Mouse (Mus musculus) yolk sac, embryonic 10.5 days (tissue): ENCODE data around the gene Slc13a2.
A peak's percentile ranks its signal among the peaks of the same experiment; 100 is the strongest.

Experiments used
- DNase-seq: peaks from one replicate; pipeline ENCODE4 v3.0.0-alpha.2; 2017; ENCODE audit warnings: low spot score

The Slc13a2 gene

DNA sequence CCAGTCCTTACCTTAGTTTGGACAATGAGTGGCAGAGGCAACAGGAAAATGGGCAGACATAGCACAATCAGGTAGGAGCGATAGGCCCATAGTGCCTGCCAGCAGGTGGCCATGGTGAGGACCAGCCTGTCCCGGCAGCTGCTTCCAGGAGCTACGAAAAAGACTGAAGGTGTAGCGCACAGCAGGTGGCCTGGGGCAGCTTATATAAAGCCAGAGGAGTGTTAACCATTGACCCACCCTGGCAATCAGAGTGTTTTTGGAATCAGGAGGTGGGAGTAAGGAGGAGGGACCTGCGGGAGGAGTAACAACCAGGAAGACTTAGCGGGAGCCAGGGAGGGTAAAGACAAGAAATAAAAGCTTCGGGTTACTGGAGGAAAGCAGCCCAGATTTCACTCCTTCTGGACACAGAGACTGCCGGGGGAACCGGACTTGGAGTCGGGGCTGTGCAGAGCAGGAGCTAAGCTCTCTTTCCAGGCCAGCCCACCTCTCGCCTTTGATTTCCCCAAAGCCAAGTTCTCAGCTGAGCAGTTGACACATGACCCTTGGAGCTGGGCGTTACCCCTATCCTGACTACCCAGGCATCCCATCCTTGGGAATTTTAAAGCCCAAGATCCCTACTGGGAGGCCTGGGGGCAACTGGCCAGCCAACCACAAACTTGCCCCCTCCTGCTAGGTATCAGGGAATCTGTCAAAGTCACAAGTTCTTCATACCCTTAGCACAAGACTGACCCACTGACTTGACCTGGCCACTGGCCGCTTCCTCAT, at the start of gene Slc13a2:
Gene Slc13a2 (minus strand): TSS at position 163 of the 765 bp plus-strand sequence.
- no peak for DNase-seq

- DNase-seq, result no peak
Observed at GRCm38 (mm10) chr11:78471326-78472103, 49.5 kb upstream of the Slc13a2 start.

DNA sequence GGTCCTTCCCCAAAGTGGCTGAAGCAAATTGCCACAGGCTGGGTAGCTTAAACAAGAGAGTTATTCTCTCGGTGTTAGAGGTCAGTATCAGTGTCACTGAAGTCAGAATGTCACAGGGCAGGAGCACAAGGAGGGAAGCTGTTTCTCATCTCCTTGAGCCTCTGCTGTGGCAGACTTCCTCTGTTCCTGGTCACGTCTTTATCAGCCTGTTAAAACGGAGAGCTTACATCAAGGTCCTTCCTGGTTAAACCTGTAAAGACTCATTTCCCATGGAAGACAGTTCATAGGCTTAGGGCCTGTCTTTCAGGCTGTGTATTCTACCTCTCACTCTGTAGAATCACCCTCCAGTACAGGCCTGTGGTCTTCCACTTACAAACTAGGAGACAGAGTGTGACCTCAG, 45.9 kb upstream of the Slc13a2 start:
- DNase-seq, result no peak

DNA sequence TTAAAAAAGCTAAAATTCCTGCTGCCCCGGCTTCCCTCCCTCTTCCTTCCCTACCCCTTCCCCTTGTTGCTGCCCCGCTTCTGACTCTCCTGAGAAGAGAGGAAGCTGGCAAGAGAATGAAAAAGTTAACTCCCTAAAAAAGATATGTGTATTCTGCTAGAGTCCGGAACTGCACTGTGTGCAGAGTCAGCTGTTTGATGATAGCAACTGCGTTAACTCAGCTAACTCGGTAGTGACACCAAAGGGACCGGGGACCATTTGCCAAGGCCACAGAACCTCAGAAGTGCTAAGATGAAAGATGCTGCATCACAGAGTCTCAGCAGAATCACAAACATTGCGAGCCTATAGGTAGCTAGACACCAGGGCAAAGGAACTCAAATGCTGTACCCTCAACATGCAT, 45.5 kb upstream of the Slc13a2 start:
- DNase-seq, result no peak

DNA sequence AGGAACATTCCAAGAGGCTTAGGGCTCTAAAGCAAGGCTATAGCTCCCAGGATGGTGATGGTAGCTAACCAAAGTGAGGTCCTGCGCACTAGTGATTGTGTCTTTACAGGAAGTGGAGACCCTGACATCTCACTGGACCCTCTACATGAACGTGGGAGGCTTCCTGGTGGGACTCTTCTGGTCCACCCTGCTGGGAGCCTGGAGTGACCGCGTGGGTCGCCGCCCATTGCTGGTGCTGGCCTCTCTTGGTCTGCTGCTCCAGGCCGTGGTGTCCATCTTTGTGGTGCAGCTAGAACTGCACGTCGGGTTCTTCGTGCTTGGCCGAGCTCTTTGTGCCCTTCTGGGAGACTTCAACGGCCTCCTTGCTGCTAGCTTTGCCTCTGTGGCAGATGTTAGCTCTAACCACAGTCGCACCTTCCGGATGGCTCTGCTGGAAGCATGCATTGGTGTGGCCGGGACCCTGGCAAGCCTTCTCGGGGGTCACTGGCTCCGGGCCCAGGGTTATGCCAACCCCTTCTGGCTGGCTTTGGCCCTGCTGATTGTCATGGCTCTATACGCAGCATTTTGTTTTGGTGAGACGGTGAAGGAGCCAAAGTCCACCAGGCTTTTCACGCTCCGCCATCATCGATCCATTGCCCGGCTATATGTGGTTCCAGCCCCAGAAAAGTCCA, 44.4 kb upstream of the Slc13a2 start:
- no peak for DNase-seq

DNA sequence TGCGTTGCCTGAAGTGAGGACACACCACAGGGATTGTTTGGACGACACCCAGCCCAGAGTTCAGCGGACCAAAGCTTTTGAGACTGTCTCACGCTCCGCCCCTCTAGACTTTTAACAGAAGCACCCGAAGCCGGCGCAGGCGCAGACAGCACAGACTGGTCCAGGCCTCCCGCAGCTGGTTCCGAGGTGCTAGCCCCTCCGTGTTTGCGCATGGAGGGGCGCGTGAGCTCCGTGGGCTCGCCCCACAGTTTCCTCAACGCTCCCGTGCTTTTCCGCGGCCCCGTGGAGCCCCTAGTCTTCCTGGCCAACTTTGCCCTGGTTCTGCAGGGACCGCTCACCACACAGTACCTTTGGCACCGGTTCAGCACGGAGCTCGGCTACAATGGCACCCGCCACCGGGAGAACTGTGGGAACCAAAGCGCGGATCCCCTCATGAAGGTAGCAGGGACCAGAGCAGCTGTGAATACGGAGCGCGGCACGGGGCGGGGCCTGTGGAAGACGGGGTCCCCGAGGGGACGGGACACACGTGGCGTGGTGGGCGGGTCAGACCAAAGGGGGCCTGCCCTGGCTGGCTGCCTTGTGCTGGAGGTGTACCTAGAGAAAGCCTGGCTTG, 43.7 kb upstream of the Slc13a2 start, which contains the start of gene Slc46a1:
Gene Slc46a1 (plus strand): TSS at position 130 of the 613 bp plus-strand sequence.
- DNase-seq, result peak; percentile 81

DNA sequence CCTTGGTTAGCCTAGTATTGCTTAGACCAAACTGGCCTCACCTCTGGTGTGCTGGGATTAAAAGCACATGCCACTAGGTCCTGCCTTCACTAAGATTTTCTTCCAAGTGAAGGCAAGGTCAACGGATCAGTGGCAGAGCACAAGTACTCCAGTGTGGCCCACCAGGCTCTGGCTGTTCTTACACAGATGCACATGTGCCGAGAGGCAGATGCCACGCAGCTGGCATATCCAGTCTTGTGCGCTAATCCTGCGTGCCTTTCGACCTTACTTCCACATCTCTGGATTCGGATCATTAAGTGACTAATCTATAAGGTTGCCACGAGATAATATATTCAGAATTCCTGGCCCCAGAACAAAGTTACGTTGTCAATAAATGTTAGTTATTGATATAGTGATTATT, 43.1 kb upstream of the Slc13a2 start:
- DNase-seq, result no peak

DNA sequence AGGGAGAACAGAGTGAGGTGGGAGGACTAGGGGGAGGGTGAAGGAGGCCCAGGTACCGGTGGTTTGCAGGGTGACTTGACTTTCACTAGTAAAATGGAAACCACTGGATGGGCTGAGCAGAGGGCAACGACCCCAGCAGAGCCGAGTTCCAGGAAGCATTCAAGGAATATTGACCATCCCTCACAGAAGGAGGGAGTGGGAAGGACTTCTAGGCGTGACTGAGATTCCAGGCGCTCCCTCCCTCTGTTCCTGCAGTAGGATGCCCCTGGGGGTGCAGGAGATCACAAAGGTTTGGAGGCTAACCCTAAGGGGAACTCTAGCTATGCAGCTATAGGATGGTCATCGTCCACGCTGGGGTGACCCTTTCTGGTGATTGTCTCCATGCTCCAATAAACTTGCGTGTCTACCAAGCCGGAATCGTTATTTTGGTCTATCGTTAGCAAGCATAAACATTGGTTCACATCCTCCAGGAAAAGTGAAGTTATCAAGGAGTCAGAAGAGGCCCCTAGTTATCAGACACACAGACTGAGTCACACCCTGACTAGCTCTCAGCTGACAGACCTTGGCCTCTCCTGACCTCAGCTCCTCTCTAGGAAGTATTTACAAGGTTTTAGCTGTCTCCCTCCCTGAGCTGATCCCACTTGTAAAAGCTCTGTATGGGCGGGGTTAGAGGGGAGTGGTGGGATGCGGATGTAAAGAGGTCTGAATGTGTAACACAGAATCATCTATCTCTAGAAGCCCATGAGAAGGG, 41.4 kb upstream of the Slc13a2 start:
- peak; percentile 35 for DNase-seq

DNA sequence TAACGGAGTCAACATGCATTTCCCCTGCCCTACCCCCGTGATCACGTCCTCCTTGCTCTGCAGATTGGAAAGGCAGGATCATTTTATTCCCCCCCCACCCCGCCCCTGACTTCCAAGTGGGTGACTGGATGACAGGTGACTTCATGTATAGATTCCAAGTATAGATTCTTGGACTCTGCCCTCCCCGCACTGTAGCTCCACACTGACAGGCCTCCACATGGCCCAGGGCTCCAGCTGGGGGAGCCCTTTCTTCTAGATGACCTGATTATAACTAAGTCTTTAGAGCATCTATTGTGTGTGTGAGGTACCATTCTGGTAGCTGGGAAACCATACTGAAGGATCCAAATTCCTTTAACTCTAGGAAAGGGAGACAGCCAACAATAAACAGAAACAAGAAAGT, 40.7 kb upstream of the Slc13a2 start:
- no peak for DNase-seq

- DNase-seq, result no peak
Observed at GRCm38 (mm10) chr11:78461894-78462293, 39.9 kb upstream of the Slc13a2 start.

DNA sequence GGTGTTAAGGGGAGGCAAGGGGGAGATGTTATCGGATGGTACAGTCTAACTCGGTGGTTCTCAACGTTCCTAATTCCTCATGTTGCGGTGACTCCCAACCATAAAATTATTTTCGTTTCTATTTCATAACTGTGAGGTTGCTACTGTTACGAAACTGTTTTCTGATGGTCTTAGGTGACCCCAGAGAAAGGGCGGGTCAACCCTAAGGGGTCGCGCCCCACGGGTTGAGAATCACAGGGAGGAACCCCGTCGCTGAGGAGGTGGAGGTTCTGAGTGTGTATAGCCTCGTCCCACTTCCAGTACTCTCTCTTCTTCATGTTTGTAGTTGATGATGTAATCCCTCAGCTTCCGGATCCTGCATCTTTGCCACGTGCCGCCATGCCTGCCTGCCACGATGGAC, 36.7 kb upstream of the Slc13a2 start:
- no peak for DNase-seq

DNA sequence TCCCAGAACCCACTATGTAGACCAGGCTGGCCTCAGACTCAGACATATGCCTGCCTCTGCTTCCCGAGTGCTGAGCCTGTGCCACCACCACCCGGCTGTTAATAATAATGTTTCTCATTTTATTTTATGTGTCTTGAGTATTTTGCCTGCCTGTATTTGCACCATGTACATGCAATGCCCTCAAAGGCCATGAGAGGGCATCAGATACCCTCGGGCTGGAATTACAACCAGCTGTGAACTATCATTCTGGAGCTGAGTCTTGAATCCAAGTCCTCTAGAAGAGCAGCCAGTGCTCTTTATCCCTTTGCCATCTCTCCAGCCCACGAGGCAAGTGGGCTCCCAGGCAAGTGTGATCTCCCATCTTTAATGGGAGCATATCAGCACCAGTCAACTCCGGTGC, 33.3 kb upstream of the Slc13a2 start:
- DNase-seq, result no peak

DNA sequence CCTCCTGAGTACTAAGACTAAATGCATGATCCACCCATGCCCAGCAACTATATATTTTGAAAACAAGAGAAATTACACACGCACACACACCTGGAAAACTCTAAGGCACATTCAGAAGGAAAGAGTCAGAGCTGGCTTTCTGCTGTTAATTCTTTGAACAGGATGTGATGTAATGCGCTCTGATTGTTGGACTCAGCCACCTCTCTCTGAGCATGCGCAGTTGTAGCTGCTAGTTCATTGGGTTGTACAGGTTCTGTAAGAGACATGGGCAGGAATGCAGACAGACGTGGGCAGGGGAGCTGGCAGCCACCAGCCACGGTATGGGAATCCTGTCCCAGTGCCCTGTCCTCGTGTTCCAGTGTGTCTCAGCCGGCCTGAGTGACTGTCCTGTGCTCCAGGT, 32.3 kb upstream of the Slc13a2 start:
- DNase-seq, result no peak

- no peak for DNase-seq
Observed at GRCm38 (mm10) chr11:78453675-78454074, 31.7 kb upstream of the Slc13a2 start.

DNA sequence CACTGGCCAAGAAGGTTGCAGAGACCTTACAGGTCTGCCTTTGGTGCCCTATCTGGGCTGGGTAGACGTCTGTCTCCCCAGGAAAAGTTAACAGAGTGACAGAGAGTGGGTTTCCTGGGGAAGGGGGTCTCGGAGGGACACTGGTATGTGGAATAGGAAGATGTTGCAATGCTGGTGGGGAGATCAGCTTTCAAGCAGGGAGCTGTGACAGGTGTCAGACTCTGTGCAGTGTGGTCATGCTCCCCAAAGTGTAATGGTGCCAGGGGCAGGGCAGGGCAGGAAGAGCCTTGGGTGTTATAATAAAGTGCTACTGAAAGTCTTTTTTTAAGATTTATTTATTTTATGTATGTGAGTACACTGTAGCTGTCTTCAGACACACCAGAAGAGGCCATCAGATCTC, 28.3 kb upstream of the Slc13a2 start:
- no peak for DNase-seq

DNA sequence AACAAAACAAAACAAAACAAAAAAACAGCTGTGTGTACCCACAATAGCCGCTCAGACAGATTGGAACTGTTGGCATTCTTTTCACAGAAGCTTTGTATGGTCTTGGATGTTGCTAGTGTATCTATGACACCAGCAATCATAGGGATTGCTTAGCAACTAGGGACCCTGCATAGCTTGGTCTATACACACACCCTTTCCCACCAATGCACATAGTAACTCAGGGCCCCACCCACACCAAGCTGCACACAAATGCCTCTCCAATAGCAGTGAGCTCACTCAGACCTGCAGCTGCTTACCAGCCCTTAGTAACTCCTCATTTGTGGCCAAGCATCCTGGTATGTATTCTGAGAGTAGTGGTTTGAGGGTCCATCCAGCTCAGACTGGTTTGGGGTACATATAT, 26.2 kb upstream of the Slc13a2 start:
- no peak for DNase-seq

DNA sequence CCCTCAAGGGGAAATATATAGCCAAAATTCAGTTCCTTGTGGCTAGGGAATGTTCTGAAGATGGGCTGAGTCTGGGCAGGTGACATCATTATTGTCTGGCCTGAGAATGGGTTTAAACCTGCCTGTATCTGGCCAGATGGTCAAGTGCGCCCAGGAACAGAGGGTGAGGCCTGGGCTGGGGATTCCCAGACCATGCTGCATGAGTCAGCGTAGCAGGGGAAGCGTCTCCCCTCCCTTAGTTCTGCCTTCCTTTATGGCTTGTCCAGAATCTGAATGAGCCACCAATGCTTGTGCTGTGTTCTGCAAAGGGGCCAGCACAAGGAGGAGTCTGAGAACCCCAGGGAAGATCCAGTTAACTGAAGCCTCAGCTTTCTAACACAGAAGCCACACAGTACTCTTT, 25.2 kb upstream of the Slc13a2 start:
- DNase-seq, result no peak

- DNase-seq, result no peak
Observed at GRCm38 (mm10) chr11:78443115-78443514, 21.1 kb upstream of the Slc13a2 start.

GRCm38 (mm10) chr11:78438399-78438930, 16.4 kb upstream of the Slc13a2 start:
- DNase-seq, result no peak

DNA sequence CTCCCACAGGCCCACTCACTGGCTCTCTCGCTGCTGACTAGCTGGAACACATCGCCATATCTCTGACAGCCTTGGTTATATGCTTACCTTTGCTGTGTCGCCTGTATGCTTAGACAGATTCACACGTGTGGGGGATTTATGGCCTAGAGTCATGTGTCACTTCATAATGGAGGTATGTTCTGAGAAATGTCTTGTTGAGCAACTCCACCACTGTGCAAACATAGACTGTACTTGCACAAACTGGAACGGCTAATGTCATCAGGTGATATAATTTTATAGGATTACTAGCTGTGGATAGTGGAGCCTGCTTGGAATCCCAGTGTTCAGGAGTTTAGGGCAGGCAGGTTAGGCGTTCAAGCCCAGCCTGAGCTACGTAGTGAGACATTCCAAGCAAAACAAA, 15.2 kb upstream of the Slc13a2 start:
- no peak for DNase-seq

GRCm38 (mm10) chr11:78435776-78436349, 13.8 kb upstream of the Slc13a2 start:
- DNase-seq, result peak; percentile 10
